Mouse (Mus musculus) liver, embryonic 14.5 days (tissue): ENCODE results near the gene Amy2a2.
"Not testable (repeated sequence)": the region's sequence is repeated elsewhere in the genome, so short reads cannot be mapped to it uniquely, and the experiment has no call there.

ENCODE experiments used
- CTCF ChIP-seq: IDR thresholded peaks from 2 replicates; pipeline ENCODE4 v1.5.1; 2016; ENCODE audit warnings: antibody characterized with exemption, low read depth, control low read depth
- EP300 ChIP-seq: IDR thresholded peaks from 2 replicates; pipeline ENCODE4 v1.6.1; 2016; ENCODE audit warnings: antibody characterized with exemption, low read depth

DNA sequence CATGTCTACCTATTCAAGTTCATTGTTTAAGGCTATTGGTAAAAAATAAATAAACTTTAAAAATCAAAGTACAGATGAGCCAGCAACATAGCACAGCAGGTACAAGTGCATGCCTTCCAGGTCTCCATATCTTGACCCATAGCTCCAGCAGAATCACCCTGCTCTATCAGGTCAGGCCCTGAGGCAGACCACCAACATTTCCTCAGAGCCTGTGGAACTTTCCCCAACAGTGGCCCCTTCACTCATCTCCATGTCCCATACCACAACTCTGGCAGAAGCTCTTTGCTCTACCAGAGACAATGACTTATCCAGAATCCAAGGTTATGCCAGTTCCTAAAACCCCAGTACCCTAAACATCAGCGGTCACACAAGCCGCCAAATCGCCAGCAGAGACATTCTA, 43.5 kb downstream of the Amy2a2 start:
- TF ChIP-seq CTCF, EP300: not testable (repeated sequence)
